Mouse (Mus musculus) testis, adult 2 months (tissue): Measurements from ENCODE around the gene Ccnl1. TPM values are rescaled to one million over a fixed set of nuclear protein-coding genes. Genes with fewer than 3 reads are reported as not detected.

Experiments
- H3K27ac ChIP-seq: fragments of 200-500 bp; 2 replicates; pipeline ENCODE4 v1.5.1; 2012; ENCODE audit warnings: low read depth, low read length; ENCODE audit not compliant: control insufficient read depth, insufficient read depth
- H3K27me3 ChIP-seq: fragments of 200-500 bp; 2 replicates; pipeline ENCODE4 v1.6.1; 2012; ENCODE audit warnings: mild to moderate bottlenecking, low read length, moderate library complexity; ENCODE audit not compliant: control insufficient read depth, insufficient read depth
- H3K36me3 ChIP-seq: fragments of 200-500 bp; 2 replicates; pipeline ENCODE4 v1.6.1; 2012; ENCODE audit warnings: mild to moderate bottlenecking, low read length; ENCODE audit not compliant: control insufficient read depth, insufficient read depth
- H3K4me1 ChIP-seq: fragments of 200-500 bp; 2 replicates; pipeline ENCODE4 v1.6.1; 2012; ENCODE audit warnings: low read length; ENCODE audit not compliant: control insufficient read depth, insufficient read depth
- H3K4me3 ChIP-seq: fragments of 200-500 bp; 2 replicates; pipeline ENCODE4 v1.5.1; 2012; ENCODE audit warnings: low read depth, mild to moderate bottlenecking, low read length, moderate library complexity, mixed read lengths; ENCODE audit not compliant: control insufficient read depth
- CTCF ChIP-seq: fragments of 200-500 bp; IDR thresholded peaks from 2 replicates; pipeline ENCODE4 v1.5.1; 2012; ENCODE audit warnings: low read depth, mild to moderate bottlenecking, inconsistent platforms, low read length, moderate library complexity; ENCODE audit not compliant: control insufficient read depth, insufficient read depth, insufficient replicate concordance
- POLR2A ChIP-seq: fragments of 200-500 bp; IDR thresholded peaks from 2 replicates; pipeline ENCODE4 v1.6.1; 2012; ENCODE audit warnings: low read depth, mild to moderate bottlenecking, inconsistent platforms, low read length, moderate library complexity; ENCODE audit not compliant: control insufficient read depth
- polyA plus RNA-seq: library from polyadenylated mRNA; depleted of rRNA; stranded (reverse); fragments of >200 nt; gene quantifications from 2 replicates; pipeline ENCODE4 v1.2.3, GENCODE M21; 2012; rRNA removed

Gene Ccnl1
- 30.3 and 30.5 TPM in 2 replicates for polyA plus RNA-seq

DNA sequence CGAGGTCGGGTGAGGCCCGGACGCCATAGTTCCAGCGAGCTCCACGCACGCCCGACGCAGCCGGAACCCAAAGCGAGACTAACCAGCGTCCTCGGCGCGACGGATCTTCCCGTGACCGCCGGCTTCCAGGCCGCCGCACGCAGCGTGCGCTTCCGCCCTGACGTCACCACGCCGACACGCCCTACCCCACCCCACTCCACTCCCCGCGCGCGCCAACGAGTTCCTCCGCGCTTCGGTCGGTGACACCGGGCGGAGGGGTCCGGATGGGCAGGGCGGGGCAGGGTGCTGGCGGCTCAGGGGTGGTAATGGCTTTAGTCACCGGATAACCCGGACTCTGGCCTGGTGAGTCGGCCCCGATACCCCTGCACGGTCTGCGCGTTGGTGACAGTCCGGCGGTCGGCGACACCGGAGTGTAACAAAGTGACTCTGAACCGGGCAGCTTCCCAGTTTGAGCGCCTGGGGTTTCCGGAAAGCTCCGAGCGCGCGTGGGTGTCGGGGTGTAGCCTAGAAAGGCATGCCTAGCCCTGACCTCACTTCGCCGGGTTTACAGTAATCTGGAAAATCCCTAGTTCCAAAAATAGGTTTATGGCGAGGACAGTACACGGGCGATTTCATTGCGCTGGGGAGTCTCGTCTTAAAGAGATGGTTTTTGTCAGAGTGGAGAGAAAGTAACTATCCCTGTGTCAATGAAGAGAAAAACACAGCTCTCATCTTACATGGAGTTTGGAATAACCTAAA lies at the start of gene Ccnl1:
Ccnl1 (minus strand) TSS at position 148 of the 738 bp plus-strand sequence.
- Histone ChIP-seq H3K4me1 (no peaks in the 10 kb centered on the region), H3K27ac (peak within 1 kb of the TSS; percentile 97), H3K4me3 (peak within 1 kb of the TSS; percentile 98), H3K27me3 (no peaks in the 10 kb centered on the region), H3K36me3 (peaks cover 6% of the 10 kb centered on the region)
- TF ChIP-seq POLR2A, result peak; percentile 99
- no peak for TF ChIP-seq CTCF

DNA sequence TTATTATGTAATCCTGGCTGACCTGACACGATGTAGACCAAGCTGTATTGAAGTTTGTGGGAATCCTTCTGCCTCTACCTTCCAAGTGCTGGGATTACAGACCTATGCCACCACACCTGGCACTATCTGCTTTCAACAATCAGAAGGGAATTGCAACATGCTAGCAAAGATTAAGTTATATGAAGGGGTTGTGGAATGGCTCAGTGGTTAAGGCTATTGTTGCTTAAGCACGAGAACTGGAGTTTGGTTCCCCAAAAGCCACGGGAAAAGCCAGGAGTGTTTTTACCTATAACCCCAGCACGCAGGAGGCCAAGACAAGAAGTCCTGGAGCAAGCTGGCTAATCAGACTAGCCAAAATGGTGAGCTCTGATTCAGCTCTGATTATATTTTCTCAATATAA lies 46.9 kb upstream of the Ccnl1 start:
- no peaks in the 10 kb centered on the region for H3K27me3 ChIP-seq
- no peak overlapping the region for H3K27ac ChIP-seq
- H3K4me1 ChIP-seq, result no peaks in the 10 kb centered on the region
- no peaks in the 10 kb centered on the region for H3K36me3 ChIP-seq
- TF ChIP-seq POLR2A, result no peak
- TF ChIP-seq CTCF, result no peak
- no peak overlapping the region for H3K4me3 ChIP-seq

DNA sequence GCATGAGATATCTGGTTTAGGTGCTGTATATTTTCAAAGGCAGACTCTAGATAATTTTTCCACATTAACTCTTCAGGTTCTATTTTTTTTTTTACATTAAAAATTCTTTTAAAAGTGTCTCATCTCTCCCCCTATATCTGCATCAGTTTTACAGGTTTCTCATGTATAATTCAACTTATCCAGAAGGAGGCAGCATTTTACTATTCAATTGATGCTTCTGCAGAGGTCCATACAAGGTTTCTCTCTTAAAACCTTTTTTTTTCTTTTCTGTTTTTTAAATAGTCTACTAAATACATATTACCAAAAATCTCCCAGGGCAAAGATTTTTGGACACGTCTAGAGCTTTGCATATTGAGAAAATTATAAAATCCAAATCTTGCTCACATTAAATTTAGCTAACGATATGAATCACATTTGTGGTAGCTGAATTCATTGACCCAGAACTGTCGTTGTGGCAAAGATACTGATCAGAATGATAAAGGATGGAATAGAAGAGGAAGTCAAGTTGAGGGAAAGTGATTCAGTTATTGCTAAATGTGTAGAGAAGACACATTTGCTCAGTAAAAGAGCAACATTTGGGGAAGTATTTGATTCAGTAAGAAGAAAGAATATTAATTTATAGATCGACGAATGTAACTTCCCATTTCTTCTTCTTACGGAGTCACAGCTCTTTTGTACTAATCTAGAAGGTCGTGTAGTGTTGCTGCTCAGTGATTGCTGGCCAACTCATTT lies 46.3 kb upstream of the Ccnl1 start:
- Histone ChIP-seq H3K4me3 (no peak overlapping the region), H3K36me3 (no peaks in the 10 kb centered on the region), H3K27me3 (no peaks in the 10 kb centered on the region), H3K4me1 (no peaks in the 10 kb centered on the region), H3K27ac (no peak overlapping the region)
- TF ChIP-seq POLR2A (no peak), CTCF (no peak)

DNA sequence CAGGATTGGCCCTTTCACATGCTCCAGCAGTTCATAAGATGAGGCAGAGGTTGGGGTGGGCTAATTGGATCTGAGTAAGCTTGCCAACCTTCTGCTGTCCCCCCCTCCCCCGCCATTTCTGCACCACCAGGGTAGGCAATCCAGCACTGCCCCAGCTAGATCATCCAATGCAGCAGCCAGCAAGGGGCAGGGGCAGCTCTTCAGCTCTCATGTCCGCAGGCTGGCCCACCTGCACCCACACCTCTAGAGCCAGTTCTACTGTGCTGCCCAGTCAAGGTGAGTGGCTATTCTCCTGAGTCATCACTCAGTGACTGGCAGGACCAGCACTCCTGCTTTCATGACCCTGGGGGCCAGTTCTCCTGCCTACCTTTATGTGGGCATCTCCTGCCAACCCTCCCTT lies 42.4 kb upstream of the Ccnl1 start:
- H3K4me3 ChIP-seq, result no peak overlapping the region
- no peaks in the 10 kb centered on the region for H3K27me3 ChIP-seq
- H3K36me3 ChIP-seq, result no peaks in the 10 kb centered on the region
- no peaks in the 10 kb centered on the region for H3K4me1 ChIP-seq
- TF ChIP-seq POLR2A (no peak), CTCF (no peak)
- H3K27ac ChIP-seq, result no peak overlapping the region

DNA sequence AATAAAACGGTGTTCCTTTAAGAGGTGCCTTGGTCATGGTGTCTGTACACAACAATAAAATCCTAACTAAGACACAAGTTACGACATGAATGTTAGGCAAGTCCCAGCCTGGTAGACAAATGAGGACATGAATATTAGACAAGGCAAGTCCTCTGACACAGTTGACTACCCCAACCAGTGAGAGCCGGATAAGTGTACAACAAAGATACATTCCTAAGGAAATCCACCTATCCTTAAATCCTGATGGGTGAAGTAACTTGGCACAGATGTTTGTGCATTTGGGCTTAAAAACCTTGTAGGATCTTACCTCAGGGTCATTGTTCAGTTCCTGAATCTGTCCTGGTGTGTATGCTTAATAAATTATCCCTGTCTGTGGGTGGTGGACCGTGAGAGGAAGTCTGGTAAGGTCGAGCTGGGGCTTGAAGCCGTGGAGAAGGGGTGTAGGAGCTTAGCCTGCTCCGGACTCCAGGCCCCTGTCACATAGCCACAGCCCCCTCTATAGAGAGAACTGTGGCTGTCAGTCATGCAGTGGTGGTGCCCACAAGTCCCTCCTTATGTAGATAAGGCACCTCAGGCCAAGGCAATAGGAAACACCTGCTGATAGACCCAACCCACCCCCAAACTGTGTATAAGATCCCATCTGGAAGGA lies 39.4 kb upstream of the Ccnl1 start:
- no peaks in the 10 kb centered on the region for H3K27me3 ChIP-seq
- TF ChIP-seq CTCF (no peak), POLR2A (no peak)
- H3K4me1 ChIP-seq, result no peaks in the 10 kb centered on the region
- no peak overlapping the region for H3K4me3 ChIP-seq
- H3K36me3 ChIP-seq, result no peaks in the 10 kb centered on the region
- H3K27ac ChIP-seq, result no peak overlapping the region

DNA sequence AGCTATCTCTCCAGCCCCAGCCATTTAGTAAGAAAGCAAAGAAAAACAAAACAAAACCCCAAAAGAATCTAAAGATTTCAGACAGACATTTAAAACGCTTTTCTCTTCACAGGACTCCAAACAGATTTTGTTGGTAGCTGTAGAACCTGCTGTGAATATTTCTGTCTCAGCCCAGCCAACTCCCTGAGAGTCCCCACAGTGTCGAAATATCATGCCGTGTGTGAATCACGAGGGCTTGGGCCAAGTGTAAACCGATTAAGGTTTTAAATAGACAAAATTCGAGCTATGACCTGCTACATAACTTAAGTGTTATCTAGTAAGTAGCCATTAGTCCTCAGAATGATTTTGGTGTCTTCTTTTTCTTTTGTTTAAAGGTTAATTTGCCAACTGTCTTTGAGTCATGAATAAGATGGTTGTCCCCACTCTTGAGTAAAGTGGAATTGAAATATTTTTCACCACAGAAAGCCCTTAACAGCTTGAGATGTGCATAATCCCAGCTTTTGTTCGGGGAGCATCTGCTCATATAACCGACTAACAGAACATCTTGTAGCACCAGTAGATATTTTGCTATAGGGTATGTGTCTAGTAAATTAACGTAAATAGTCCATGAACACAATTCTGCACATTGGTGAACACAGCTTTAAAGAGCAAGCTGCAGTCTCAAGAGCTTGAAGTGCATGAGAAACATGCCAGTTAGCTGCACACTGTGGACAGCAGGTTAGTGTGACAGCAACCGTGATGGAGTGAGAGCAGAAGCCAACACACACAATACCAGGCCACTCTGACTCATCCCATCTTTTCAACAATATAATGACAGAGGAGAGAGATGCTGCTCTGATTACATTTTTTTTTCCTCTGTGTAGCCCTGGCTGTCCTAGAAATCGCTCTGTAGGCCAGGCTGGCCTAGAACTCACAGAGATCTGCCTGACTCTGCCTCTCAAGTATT lies 34.6 kb upstream of the Ccnl1 start:
- H3K36me3 ChIP-seq, result no peaks in the 10 kb centered on the region
- no peaks in the 10 kb centered on the region for H3K4me1 ChIP-seq
- TF ChIP-seq POLR2A, result no peak
- no peak for TF ChIP-seq CTCF
- H3K27me3 ChIP-seq, result no peaks in the 10 kb centered on the region
- H3K27ac ChIP-seq, result no peak overlapping the region
- no peak overlapping the region for H3K4me3 ChIP-seq
